Mouse (Mus musculus) limb, embryonic 14.5 days (tissue): ENCODE results near the gene Gm10681. TPM values are rescaled to one million over a fixed set of nuclear protein-coding genes. Genes with fewer than 3 reads are reported as not detected.
"Not testable (repeated sequence)": the region's sequence is repeated elsewhere in the genome, so short reads cannot be mapped to it uniquely, and the experiment has no call there.

Experiments
- ATAC-seq: fragments of 200-750 bp; cut with Nextera tagmentation; 2 replicates; pipeline ENCODE4 v1.8.0; 2017; ENCODE audit warnings: low read depth, moderate number of reproducible peaks, moderate TSS enrichment; ENCODE audit not compliant: low FRiP score
- DNase-seq: peaks from one replicate; pipeline ENCODE4 v3.0.0-alpha.2; 2015; ENCODE audit warnings: low spot score
- H3K27ac ChIP-seq: fragments of 300-500 bp; sonication (generic); replicated peaks from 2 replicates; pipeline ENCODE4 v1.5.1; 2014; ENCODE audit warnings: low read depth, mild to moderate bottlenecking, low read length, moderate library complexity, mixed read lengths
- H3K27me3 ChIP-seq: fragments of 300-500 bp; sonication (generic); 2 replicates; pipeline ENCODE4 v1.6.1; 2014; ENCODE audit warnings: low read length, mixed read lengths; ENCODE audit not compliant: control insufficient read depth, insufficient read depth
- H3K36me3 ChIP-seq: fragments of 300-500 bp; sonication (generic); 2 replicates; pipeline ENCODE4 v1.6.1; 2014; ENCODE audit warnings: mild to moderate bottlenecking, low read length, moderate library complexity, mixed read lengths; ENCODE audit not compliant: control insufficient read depth, insufficient read depth
- H3K4me1 ChIP-seq: fragments of 300-500 bp; sonication (generic); 2 replicates; pipeline ENCODE4 v1.6.1; 2014; ENCODE audit warnings: antibody characterized with exemption, low read length, mixed read lengths; ENCODE audit not compliant: control insufficient read depth, insufficient read depth
- H3K4me2 ChIP-seq: fragments of 300-500 bp; sonication (generic); replicated peaks from 2 replicates; pipeline ENCODE4 v1.6.1; 2014; ENCODE audit warnings: low read depth, mild to moderate bottlenecking, low read length, moderate library complexity; ENCODE audit not compliant: severe bottlenecking
- H3K4me3 ChIP-seq: fragments of 300-500 bp; sonication (generic); replicated peaks from 2 replicates; pipeline ENCODE4 v1.5.1; 2014; ENCODE audit warnings: low read length
- H3K9ac ChIP-seq: fragments of 300-500 bp; sonication (generic); 2 replicates; pipeline ENCODE4 v1.6.1; 2014; ENCODE audit warnings: mild to moderate bottlenecking, low read depth, low read length, moderate library complexity; ENCODE audit not compliant: severe bottlenecking
- H3K9me3 ChIP-seq: fragments of 300-500 bp; sonication (generic); 2 replicates; pipeline ENCODE4 v1.6.1; 2016; ENCODE audit warnings: low read length; ENCODE audit not compliant: control insufficient read depth
- WGBS: fragments of 180-500 bp; shearing (Covaris S2); extraction: QIAGEN DNeasy Blood & Tissue Kit; methylation state at CpG from one replicate; pipeline ENCODE4 v1.1.7; 2014; 5-methylcytosine and 5-hydroxymethylcytosine counted together
- polyA plus RNA-seq, 2 experiments: library from polyadenylated mRNA; depleted of rRNA in 1 of 2; stranded (reverse) in 1 of 2; unstranded in 1 of 2; fragments of >200 nt; fragmentation: Nextera tagmentation in 1 of 2; extraction: Ambion mirVana in 1 of 2; gene quantifications; 2 replicates each; pipeline versions ENCODE4 v1.2.1 to v1.2.3; 2012 to 2014

Gene Gm10681
- polyA plus RNA-seq, 2 experiments, result not detected

GRCm38 (mm10) chr3:98560711-98561110 lies 27.9 kb downstream of the Gm10681 start:
- not testable (repeated sequence) for H3K4me1 ChIP-seq, H3K27me3 ChIP-seq, H3K9me3 ChIP-seq, ATAC-seq, H3K36me3 ChIP-seq, H3K4me2 ChIP-seq, H3K27ac ChIP-seq, DNase-seq, H3K4me3 ChIP-seq, H3K9ac ChIP-seq
- no CpG with 5 or more reads among the region's 5 CpGs for WGBS

GRCm38 (mm10) chr3:98550832-98551231 lies 37.8 kb downstream of the Gm10681 start:
- H3K27ac ChIP-seq, H3K4me1 ChIP-seq, H3K9ac ChIP-seq, H3K36me3 ChIP-seq, H3K9me3 ChIP-seq, H3K27me3 ChIP-seq, H3K4me2 ChIP-seq, DNase-seq, ATAC-seq, H3K4me3 ChIP-seq: not testable (repeated sequence)
- no CpG with 5 or more reads among the region's 1 CpGs for WGBS

GRCm38 (mm10) chr3:98550215-98550614 lies 38.4 kb downstream of the Gm10681 start:
- H3K9me3 ChIP-seq, DNase-seq, H3K9ac ChIP-seq, H3K27ac ChIP-seq, H3K4me2 ChIP-seq, H3K36me3 ChIP-seq, ATAC-seq, H3K4me3 ChIP-seq, H3K4me1 ChIP-seq, H3K27me3 ChIP-seq: not testable (repeated sequence)
- no CpG with 5 or more reads among the region's 2 CpGs for WGBS

- H3K9ac ChIP-seq, DNase-seq, H3K36me3 ChIP-seq, ATAC-seq, H3K27me3 ChIP-seq, H3K27ac ChIP-seq, H3K4me2 ChIP-seq, H3K4me1 ChIP-seq, H3K4me3 ChIP-seq, H3K9me3 ChIP-seq: not testable (repeated sequence)
- 80% methylated on average over 1 of the region's 1 CpGs for WGBS
Measured at GRCm38 (mm10) chr3:98548495-98548894, 40.1 kb downstream of the Gm10681 start.

- not testable (repeated sequence) for H3K9me3 ChIP-seq, H3K4me2 ChIP-seq, H3K4me1 ChIP-seq, H3K27ac ChIP-seq, DNase-seq, H3K4me3 ChIP-seq, ATAC-seq, H3K9ac ChIP-seq, H3K27me3 ChIP-seq, H3K36me3 ChIP-seq
Measured at GRCm38 (mm10) chr3:98547641-98548040, 41.0 kb downstream of the Gm10681 start.

- H3K4me3 ChIP-seq, result not testable (repeated sequence)
Measured at GRCm38 (mm10) chr3:98524978-98525377, 63.6 kb downstream of the Gm10681 start.

GRCm38 (mm10) chr3:98524552-98524951 lies 64.1 kb downstream of the Gm10681 start:
- H3K9ac ChIP-seq, H3K9me3 ChIP-seq, H3K4me1 ChIP-seq, DNase-seq, H3K36me3 ChIP-seq, H3K4me2 ChIP-seq, H3K4me3 ChIP-seq, H3K27ac ChIP-seq, H3K27me3 ChIP-seq, ATAC-seq: not testable (repeated sequence)
- WGBS, result no CpG with 5 or more reads among the region's 1 CpGs

More at GRCm38 (mm10) chr3:98524978-98525377, 63.6 kb downstream of the Gm10681 start:
- not testable (repeated sequence) for H3K9ac ChIP-seq, DNase-seq, H3K27ac ChIP-seq, ATAC-seq, H3K27me3 ChIP-seq, H3K9me3 ChIP-seq, H3K4me2 ChIP-seq, H3K4me1 ChIP-seq, H3K36me3 ChIP-seq

- not testable (repeated sequence) for H3K9ac ChIP-seq, H3K27me3 ChIP-seq, DNase-seq, H3K4me1 ChIP-seq, H3K4me3 ChIP-seq, H3K27ac ChIP-seq, H3K4me2 ChIP-seq, ATAC-seq, H3K9me3 ChIP-seq, H3K36me3 ChIP-seq
- 33% methylated on average over 1 of the region's 2 CpGs for WGBS
Measured at GRCm38 (mm10) chr3:98522779-98523178, 65.8 kb downstream of the Gm10681 start.

- H3K27me3 ChIP-seq, H3K4me3 ChIP-seq, H3K4me2 ChIP-seq, ATAC-seq, H3K9ac ChIP-seq, H3K9me3 ChIP-seq, H3K27ac ChIP-seq, DNase-seq, H3K4me1 ChIP-seq, H3K36me3 ChIP-seq: not testable (repeated sequence)
- WGBS, result no CpG with 5 or more reads among the region's 1 CpGs
Measured at GRCm38 (mm10) chr3:98510414-98510813, 78.2 kb downstream of the Gm10681 start, which contains the start of gene Hsd3b4. Hsd3b4 (minus strand) TSS chr3:98510514.
